Mouse (Mus musculus) layer of hippocampus, postnatal 25 days (tissue): Measurements from ENCODE around the gene Zfp654. TPM values are rescaled to one million over a fixed set of nuclear protein-coding genes. Genes with fewer than 3 reads are reported as not detected.

ENCODE experiments used
- DNase-seq, 2 experiments: peaks; one replicate each; pipeline ENCODE4 v3.0.0; 2022; ENCODE audit warnings: mixed read lengths in 2 of 2, low spot score in 1 of 2; ENCODE audit errors: extremely low spot score in 1 of 2
- total RNA-seq, 2 experiments: library from RNA; stranded (reverse); gene quantifications; 2 replicates each; pipeline ENCODE4 v1.2.3; 2021

Zfp654 gene
- total RNA-seq, 2 experiments from 2014 or later = 14.6 to 15.3 TPM

DNA sequence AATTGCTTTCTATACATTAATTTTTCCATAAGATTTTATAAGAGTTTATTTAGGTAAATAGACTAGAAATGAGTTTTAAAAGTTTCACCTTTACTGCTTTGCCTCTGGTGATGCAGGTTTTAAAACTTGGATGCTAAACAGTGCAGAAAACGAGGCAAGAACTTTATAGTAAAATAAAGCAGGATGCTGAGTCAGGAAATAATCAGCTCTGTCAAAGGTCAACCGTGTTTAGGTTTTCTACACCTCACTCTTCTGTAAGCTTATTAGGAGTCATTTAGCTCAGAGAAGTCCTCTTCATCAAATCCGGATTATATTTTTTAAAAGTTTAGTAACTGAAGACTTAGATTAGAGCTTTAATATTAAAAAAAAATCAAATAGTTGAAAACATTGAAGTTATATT lies 5.5 kb upstream of the Zfp654 start:
- DNase-seq = no peak

GRCm38 (mm10) chr16:64852891-64853290 lies 1.4 kb upstream of the Zfp654 start:
- DNase-seq = no peak

DNA sequence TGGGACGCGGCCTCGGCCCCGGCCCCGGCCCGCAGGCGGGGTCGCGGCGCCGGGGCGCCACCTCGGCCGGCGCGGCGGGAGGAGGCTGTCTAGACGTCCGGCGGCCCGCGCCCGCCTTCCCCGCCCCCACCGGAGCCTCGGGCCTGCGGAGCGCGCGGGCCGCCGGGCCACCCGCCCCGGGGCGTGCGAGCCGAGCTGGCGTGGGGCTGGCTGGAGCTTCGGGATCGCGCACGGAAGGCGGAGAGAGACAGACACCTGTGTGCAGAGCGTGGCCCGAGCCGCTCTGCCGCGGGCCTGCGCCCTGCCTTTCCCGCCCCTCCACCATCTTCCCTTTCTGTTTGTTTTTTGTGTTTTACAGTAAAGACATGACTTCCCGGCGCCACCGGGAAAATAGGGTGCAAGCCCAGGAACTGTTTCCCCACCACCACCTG lies 1.0 kb upstream of the Zfp654 start:
- DNase-seq = peak; percentile 19 to 22

- DNase-seq = peak in 1 of 2 experiments; percentile 32
These were observed 328 bp downstream of the Zfp654 start for GRCm38 (mm10) chr16:64851085-64851562.

DNA sequence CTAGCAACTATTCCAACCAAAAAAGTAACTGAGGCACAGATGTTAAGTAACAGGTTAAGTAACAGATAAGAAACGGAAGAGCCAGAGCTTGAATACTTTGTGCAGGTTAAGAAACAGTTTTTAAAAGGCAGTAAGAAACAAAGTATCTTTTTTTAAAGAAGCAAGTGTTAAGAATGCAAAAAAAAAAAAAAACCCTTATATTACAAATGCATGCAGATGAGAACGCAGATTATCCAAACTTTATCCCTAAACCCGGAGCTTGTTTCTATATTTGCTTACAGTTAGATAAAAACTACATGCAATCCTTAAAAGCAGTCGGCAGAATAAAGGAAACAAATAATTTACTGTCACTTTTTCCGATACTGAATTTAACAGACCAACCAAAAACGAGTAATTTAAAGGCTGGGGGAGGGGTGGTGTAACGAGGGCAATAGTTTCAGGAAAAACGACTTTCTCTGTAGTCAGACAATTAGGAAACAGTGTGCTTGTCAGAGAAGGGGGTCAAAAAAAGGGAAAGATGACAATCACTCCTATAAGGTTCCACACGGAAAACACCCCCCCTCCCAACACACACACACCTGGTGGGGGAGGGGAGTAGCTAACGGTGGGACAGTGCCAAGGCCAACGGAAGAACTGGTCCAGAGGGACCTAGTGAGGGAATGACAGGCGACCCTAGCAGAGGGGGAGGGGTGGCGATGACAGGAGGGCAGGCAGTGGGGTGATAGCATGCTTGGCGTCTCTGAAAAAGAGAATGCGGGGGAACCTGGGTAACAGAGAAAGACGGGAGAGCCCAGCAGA lies 966 bp downstream of the Zfp654 start:
- peak in 1 of 2 experiments; percentile 25 for DNase-seq

DNA sequence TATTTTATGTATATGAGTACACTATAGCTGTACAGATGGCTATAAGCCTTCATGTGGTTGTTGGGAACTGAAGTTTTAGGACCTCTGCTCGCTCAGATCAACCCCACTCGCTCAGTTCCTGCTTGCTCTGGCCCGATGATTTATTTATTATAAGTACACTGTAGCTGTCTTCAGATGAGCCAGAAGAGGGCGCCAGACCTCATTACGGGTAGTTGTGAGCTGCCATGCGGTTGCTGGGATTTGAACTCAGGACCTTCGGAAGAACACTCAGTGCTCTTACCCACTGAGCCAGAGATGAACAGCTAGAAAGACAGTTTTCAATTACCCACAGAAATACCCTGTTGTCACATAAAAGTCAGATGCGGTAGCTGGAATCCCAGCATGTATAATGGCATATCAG lies 5.5 kb downstream of the Zfp654 start:
- no peak for DNase-seq

- no peak for DNase-seq
These were observed 9.1 kb downstream of the Zfp654 start for GRCm38 (mm10) chr16:64842374-64842729.

DNA sequence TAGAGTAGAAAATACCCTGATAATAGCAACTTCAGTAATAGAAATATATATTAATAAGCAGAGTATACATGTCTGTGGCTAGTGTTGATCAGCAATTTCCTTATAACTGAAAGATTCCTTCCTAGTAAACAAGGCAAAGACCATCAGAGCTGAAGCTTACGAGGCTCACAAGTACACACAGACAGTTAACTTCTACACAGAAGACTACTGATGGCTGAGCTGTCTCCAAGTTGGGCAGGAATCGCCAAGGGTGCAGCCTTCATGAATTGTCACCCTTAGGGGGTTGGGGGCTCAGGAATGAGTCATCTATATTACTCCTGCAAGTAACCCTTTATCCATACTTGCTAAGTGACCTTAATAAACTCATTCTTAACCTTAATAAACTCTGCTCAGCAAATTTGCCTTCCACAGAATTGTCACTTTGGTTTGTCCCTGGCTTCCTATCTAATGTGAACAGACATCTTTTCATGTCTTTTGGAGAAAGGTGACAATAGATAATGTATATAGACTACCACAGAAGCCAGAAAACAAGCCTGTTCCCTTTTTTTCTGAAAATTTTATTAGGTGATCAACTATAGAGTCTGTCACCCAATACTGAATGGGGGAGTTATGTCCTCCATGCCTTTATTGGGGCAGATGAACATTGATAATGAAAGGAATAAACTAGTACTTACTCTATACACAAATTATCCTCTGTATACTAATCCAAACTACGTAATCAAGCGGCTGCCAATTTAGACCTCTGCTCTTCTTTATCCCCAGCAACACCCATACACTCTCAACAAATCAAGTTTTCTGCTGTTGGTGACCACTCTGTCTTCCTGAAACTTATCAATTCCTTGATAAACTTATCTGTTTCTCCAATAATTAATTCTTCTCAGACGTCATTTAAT lies 9.7 kb downstream of the Zfp654 start:
- no peak for DNase-seq

GRCm38 (mm10) chr16:64836709-64837108 lies 14.7 kb downstream of the Zfp654 start:
- DNase-seq = no peak

GRCm38 (mm10) chr16:64835996-64836545 lies 15.4 kb downstream of the Zfp654 start:
- DNase-seq = no peak

GRCm38 (mm10) chr16:64830291-64830690 lies 21.2 kb downstream of the Zfp654 start:
- DNase-seq = no peak

GRCm38 (mm10) chr16:64824474-64824873 lies 27.0 kb downstream of the Zfp654 start:
- DNase-seq = no peak

DNA sequence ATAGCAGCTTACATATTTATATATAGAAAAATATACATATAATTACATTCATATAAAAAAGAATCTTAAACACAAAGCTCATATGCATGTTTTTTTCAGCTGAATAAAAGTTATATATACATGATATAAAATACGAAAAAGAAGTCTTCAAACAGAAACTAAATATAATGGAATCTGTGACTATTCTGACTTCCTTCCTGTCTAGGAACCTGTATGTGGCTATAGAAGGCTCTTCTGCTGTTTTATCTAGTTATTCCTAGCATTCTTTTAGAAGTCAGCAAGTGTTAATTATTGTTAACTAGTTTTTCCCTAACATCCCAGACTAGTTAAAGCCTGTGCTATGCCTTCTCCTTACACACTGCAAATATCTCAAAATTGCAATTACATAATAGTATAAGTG lies 27.6 kb downstream of the Zfp654 start:
- no peak for DNase-seq

GRCm38 (mm10) chr16:64817094-64817765 lies 34.2 kb downstream of the Zfp654 start:
- DNase-seq = no peak

DNA sequence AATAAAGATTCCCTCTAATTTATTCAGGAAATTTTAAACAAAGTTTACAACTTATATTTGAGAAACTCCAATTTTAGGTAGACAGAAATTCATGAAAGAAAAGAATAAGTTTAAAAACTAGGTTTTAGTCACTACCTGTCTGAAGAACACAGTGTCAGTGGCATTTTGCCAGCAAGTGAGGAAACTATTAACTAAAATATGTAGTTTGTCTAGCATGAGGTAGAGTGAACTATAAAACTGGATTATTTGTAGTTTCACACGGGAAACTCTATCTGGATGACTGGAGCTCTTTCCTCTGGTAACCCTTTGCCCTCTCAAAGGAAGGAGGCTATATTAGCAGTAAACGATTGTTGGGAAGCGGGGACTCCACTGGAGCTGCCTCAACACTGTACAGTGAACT lies 48.4 kb downstream of the Zfp654 start:
- no peak for DNase-seq

DNA sequence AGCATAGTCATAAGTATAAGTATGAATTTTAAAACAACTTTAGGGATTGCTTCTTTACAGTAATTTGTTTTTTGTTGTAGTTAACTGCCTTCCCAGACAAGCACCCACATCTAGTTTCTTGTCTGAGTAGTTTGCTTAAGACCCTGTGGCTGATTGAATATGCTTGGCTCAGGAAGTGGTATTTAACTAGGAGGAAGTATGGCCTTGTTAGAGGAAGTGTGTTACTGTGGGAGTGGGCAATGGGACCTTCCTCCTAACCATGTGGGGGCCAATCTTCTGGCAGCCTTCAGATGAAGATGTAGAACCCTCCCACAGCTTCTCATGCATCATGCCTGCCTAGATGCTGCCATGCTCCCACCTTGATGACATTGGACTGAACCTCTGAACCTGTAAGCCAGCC lies 49.8 kb downstream of the Zfp654 start:
- no peak for DNase-seq

DNA sequence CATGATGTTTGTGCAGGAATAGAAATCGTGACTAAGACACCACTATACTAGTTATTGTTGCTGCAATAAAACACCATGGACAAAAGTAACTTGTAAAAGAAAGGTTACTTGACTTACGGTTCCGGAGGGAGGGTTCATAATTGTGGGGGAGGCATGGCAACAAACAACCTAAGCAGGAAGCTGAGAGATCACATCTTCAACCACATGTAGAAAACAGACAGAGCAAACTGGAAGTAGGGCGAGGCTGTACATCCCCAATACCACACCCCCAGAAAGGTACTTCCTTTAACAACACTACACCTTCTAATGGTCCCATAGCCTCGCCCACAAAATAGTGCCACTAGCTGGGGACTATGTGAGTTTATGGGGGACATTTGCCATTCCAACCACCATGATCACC lies 51.1 kb downstream of the Zfp654 start:
- DNase-seq = no peak

- DNase-seq = no peak
These were observed 56.6 kb downstream of the Zfp654 start for GRCm38 (mm10) chr16:64794802-64795201.

GRCm38 (mm10) chr16:64789706-64790105 lies 61.7 kb downstream of the Zfp654 start:
- no peak for DNase-seq

DNA sequence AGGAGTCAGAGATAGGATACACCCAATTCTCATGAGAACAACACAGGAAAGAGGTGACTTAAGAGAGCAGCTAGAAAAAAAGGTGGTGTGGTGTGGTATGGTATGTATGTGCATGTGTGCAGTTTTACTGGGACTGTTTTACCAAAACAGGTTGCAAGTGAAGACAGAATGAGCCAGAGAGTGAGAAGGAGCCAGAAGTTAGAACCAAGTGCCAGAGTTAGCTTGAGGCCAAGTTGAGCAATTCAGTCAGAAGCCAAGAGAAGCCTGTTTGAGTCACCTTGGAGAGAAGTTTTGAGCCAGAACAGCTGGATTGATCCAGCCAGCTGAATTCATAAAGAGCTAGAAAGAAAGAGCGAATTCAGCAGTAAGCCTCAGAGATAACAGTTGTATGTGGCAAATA lies 75.9 kb downstream of the Zfp654 start:
- DNase-seq = no peak

GRCm38 (mm10) chr16:64771431-64771818 lies 80.0 kb downstream of the Zfp654 start:
- DNase-seq = no peak
